ENCODE assay signal across 28 mouse cellular contexts in the genomic region with DNA sequence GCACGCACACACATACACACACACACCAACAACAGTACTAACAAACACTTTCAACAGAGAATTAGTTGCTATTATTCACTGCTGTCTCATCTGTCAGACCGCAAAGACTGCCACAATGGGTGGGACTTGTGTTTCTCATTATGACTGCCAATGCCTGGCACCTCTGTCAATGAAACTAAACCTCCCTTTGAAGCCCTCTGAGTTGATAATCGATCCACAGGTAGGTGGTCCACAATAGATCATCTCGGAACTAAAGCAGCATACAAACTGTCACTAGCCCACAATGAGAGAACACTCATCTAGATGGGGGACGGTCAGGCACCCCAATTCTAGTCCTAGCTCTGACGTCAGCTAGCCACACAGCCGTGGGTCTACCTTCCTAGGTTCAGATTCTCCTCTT.
"Had no signal": no experiment of that assay in that cellular context is flagged by ENCODE, and none has a peak within 500 bp of the region (broad histone marks: within the 10 kb centered on the region; RNA-seq: fewer than 3 reads in every experiment).

No protein-coding gene starts in this region.

- H3K4me1 ChIP-seq: heart, embryonic 12.5 days; heart, embryonic 13.5 days; heart, embryonic 15.5 days; hindbrain, embryonic 10.5 days; hindbrain, embryonic 12.5 days; hindbrain, embryonic 13.5 days; hindbrain, embryonic 15.5 days; intestine, embryonic 15.5 days; kidney, embryonic 15.5 days had no signal

- H3K4me3 ChIP-seq: heart, embryonic 12.5 days; heart, embryonic 13.5 days; heart, embryonic 15.5 days; hindbrain, embryonic 10.5 days; hindbrain, embryonic 12.5 days; hindbrain, embryonic 13.5 days; hindbrain, embryonic 15.5 days; intestine, embryonic 15.5 days; kidney, embryonic 15.5 days; layer of hippocampus, adult 2 months; left cerebral cortex, adult 2 months had no signal

- H3K9me3 ChIP-seq: heart, embryonic 12.5 days; heart, embryonic 13.5 days; heart, embryonic 15.5 days; hindbrain, embryonic 10.5 days; hindbrain, embryonic 12.5 days; hindbrain, embryonic 13.5 days; hindbrain, embryonic 15.5 days; intestine, embryonic 15.5 days; kidney, embryonic 15.5 days had no signal

- DNase-seq: heart, postnatal 14 days; heart, postnatal 36 days; kidney, adult 11 months; kidney, adult 18-20 months; kidney, adult 2 months; kidney, adult 8-10 months; kidney, adult 9 months; kidney, postnatal 10 days; kidney, postnatal 14 days; kidney, postnatal 25 days; kidney, postnatal 36 days; kidney, postnatal 4 days; layer of hippocampus, adult 9-11 months; layer of hippocampus, postnatal 36 days had no signal

- H3K27ac ChIP-seq: heart, embryonic 13.5 days; heart, embryonic 15.5 days; hindbrain, embryonic 10.5 days; hindbrain, embryonic 12.5 days; hindbrain, embryonic 13.5 days; hindbrain, embryonic 14.5 days; hindbrain, embryonic 15.5 days; hindbrain, postnatal 0 days; intestine, embryonic 15.5 days; kidney, embryonic 15.5 days; kidney, postnatal 0 days; layer of hippocampus, adult 2 months; left cerebral cortex, adult 2 months had no signal

- H3K27me3 ChIP-seq: heart, embryonic 12.5 days; heart, embryonic 13.5 days; heart, embryonic 15.5 days; hindbrain, embryonic 12.5 days; hindbrain, embryonic 13.5 days; hindbrain, embryonic 15.5 days; intestine, embryonic 15.5 days; kidney, embryonic 15.5 days had no signal
